Mouse (Mus musculus) splenic B cell, adult 2 months (primary cell): ENCODE measurements around the gene Dpy19l1.
A peak's percentile ranks its signal among the peaks of the same experiment; 100 is the strongest.

Source experiments
- DNase-seq: peaks from one replicate; pipeline ENCODE4 v3.0.0-alpha.2; 2011; ENCODE audit warnings: low read depth, low spot score
- H3K27me3 ChIP-seq: 2 replicates; pipeline ENCODE4 v1.6.1; 2012; ENCODE audit warnings: mild to moderate bottlenecking, low read length, moderate library complexity, mixed read lengths; ENCODE audit not compliant: control insufficient read depth, poor library complexity, insufficient read depth, severe bottlenecking
- H3K36me3 ChIP-seq: 2 replicates; pipeline ENCODE4 v1.6.1; 2012; ENCODE audit warnings: mild to moderate bottlenecking, low read length, moderate library complexity, mixed read lengths; ENCODE audit not compliant: control insufficient read depth, poor library complexity, insufficient read depth, severe bottlenecking

Gene Dpy19l1

DNA sequence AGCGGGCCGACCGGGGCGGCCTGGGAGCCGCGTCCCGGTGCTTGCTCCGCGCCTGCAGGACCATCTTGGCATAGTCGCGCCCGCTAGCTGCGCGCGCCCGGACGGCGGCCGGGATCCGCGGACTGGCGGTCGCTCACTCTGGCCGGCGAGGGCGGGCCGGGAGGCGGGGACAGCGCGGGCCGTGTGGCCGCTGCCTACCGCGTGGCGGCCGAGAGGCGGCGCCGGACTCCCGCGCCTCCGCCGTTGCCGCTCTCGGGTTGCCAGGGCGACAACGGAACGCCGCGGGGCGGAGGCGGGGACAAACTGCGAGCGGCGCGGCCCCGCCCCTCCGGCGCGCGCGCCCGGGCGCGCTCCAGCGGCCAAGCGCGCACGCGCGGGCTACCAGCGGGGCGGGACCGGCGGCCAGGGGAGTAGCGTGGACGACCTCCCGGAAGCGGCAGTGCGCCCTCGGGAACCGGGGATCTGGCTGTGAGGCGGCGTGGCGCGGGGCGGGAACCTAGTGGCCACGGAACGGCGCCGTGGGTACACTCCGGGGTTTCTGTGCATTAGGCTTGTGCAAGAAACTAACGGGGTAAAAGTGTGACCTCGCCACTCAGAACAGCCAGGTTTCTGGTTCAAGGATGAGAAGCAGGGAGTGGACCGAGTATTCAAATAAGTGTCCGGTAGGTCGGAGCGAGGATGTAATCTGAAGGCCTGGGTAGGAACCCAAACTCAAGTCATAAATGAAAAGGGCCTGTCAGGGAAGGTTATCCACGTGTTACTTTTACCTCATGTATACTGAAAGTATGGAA, at the start of gene Dpy19l1:
Gene Dpy19l1 (minus strand): TSS at position 74 of the 791 bp plus-strand sequence.
- peak; percentile 92 for DNase-seq
- Histone ChIP-seq H3K36me3 (no peaks in the 10 kb centered on the region), H3K27me3 (no peaks in the 10 kb centered on the region)

DNA sequence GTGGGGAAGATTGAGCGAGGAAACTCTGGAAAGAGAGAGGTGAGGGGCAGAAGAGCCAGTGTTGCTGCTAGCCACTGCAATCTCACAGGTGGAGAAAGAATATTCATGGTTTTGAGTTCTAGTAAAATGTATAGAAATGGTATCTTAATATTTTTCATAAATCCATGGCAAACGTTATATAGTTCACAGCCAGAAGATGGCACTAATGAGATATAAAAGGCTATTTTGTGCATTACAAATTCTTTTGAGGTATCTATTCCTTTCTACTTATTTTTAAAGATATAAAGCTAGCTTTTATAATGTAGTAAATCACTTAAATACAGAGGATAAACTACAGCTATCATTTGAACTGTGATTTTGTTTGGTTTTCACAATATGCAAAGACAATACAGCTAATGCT, 35.2 kb upstream of the Dpy19l1 start:
- no peak for DNase-seq
- H3K36me3 ChIP-seq: no peaks in the 10 kb centered on the region
- no peaks in the 10 kb centered on the region for H3K27me3 ChIP-seq

DNA sequence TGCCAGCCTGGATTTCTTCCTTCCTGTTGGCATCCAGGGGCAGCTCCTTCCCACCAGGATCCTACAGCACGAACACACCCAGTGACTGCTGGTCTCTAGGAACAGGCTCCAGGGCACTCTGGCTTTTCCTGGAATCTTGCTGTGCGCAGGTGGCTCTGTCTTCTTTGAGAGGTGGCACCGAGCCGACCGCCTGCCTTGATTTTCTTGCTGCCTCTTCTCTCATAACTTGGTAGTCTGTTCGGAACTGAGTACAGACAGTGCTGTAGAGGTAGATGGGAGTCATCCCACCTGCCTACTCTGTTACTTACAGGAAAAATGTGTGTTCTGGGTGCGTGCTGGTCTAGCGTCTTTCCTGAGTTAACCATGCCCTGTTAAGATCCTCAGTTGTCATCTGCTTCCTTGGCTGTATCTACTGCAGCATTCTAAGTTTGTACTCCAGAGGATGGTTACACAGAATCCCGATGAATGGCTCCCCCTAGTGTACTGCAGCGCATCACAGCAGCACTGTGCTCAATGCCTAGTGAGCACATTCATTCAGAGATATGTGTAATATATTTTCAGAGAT, 13.7 kb upstream of the Dpy19l1 start:
- Histone ChIP-seq H3K36me3 (no peaks in the 10 kb centered on the region), H3K27me3 (no peaks in the 10 kb centered on the region)
- peak; percentile 69 for DNase-seq

DNA sequence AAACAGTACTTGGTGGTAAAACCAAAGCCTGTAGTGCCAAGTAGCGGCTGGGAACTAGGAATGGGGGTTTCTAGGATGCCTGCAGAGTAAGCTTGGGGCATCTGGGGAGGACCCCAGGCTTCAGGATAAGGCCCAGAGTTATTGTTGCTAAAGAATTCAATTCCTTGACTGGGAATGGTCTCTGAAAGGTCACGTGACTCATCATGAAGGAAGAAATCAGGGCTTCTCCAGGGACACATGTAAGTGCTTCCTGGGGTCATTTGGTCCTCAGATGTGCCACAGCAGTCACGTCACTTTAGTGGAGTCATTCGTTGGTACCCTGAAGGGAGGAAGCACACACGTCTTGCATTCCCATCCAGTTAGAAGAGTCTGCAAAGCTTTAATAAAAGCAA, 11.1 kb upstream of the Dpy19l1 start:
- no peaks in the 10 kb centered on the region for H3K36me3 ChIP-seq
- no peaks in the 10 kb centered on the region for H3K27me3 ChIP-seq
- DNase-seq: no peak

DNA sequence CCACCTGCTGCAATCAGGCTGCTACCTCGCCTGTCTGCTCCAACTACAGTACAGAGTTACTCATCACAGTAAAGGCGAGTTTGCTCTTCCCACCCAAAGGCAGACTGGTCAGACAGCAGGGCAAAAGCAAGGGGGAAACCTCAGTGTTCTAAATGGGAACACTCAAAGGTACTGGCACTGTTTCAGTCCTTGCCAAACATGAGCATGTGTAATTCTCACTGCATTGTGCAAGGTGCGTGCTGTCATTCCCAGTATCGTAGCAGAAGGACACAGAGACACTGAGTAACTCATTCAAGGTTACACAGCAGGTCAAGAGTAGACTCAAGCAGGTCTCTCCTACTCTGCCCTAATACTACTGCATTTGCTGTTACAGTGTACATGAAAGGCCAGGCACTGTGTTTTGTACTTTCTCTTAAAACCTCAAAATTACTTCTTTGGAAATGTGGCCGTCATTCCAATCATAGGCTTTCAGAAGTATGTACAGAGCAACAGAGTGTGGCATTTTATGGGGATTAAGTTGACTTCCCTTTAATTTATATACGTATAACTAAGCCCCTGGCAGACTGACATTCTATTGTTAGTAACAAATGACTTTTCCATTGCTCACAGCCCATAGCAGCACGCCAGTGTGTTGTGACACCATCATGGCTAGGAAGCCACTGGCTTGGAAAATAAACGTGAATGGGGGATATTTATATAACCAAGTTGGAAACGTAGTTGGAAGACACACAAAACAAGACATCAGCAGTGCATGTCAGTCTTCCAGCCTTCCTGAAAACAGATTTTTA, 10.5 kb upstream of the Dpy19l1 start:
- Histone ChIP-seq H3K27me3 (no peaks in the 10 kb centered on the region), H3K36me3 (no peaks in the 10 kb centered on the region)
- no peak for DNase-seq

DNA sequence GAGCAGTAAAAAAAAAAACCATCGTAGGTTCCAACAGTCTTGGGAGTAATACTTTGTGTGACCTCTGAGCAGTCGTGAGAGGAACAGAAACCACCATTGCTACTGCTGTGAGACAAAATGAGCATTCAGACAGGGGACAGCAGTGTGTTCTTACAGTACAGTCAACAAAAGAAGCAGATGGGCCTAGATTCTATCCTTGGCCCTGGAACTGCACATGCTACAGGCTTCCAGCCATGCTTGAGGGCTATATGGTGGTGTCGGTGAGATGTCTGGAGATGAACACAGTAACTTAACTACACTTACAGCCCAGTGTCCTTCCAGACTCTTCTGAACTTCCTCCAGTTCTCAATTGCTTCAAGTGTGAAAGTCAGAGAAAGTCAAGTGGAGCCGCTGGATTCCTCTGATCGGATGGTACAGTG, 9.2 kb upstream of the Dpy19l1 start:
- Histone ChIP-seq H3K27me3 (no peaks in the 10 kb centered on the region), H3K36me3 (no peaks in the 10 kb centered on the region)
- DNase-seq: peak; percentile 22

DNA sequence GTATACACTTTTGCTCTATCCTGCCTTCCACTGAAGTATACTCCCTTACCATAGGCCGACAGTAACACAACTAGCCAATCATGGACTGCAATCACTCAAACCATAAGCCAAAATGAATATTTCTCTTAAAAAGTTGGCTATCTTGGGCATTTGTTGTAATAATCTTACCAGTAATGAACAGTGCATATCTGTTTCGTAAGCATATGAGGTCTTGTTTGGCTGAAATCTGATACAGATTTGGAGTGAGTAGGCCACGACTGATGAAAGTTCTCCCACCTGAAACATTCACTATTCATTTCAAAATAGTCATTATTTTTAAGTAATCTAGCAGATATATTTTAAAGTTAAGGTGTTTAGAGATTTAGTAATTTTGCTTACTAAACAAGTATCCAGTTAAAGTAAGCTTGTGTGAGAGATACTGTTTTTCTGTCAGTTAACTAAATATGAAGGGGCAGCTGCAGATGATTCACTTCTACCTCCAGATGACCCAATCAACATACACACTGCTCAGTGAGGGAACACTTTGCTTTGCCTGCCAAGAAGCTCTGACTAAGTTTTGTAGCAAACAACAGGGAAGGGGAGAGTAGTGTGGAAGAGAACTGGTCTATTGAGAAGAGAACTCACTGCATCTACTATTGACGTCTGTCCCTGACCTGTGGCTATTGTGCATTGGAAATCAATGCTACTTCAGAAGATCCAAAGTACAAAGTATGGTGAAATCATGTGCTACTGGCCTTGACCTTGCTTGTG, 8.6 kb upstream of the Dpy19l1 start:
- no peaks in the 10 kb centered on the region for H3K27me3 ChIP-seq
- DNase-seq: no peak
- H3K36me3 ChIP-seq: no peaks in the 10 kb centered on the region

DNA sequence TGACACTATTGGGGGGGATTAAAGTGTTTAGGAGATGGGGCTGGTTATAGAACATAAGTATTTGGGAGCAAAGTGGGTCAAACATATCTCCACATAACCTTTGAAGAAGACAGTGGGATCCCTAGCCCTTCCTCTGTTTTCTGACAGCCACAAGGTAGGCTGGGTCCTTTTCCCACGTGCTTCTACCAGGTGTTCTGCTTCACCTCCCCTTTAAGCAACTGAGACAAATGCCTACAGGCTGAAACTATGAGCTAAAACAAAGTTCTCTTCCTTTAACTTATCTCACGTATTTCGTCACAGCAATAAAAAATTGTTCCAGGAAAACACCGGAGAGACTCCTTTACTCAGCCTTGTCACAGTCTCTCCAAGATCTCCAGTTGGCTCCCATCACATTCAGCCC, 5.9 kb upstream of the Dpy19l1 start:
- Histone ChIP-seq H3K27me3 (no peaks in the 10 kb centered on the region), H3K36me3 (no peaks in the 10 kb centered on the region)
- DNase-seq: no peak

DNA sequence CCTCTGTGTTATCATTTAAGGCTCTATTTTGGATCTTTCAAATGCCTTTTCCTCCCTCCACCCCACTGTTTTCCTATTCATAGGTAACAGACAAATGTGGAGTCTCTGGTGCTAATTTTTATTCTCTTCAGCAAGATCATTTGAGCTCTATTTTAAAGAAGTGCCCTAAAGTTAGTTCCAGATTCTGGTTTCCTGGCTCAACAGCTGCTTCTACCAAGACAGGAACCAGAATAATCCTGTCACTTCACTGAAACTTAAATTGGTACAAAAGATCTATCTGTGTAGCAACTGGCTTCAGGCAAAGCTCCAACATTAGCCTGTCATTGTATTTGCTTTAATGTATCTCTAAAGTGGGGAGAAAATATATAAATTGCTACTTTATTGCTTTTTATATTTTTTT, 3.6 kb upstream of the Dpy19l1 start:
- Histone ChIP-seq H3K36me3 (no peaks in the 10 kb centered on the region), H3K27me3 (no peaks in the 10 kb centered on the region)
- DNase-seq: no peak

DNA sequence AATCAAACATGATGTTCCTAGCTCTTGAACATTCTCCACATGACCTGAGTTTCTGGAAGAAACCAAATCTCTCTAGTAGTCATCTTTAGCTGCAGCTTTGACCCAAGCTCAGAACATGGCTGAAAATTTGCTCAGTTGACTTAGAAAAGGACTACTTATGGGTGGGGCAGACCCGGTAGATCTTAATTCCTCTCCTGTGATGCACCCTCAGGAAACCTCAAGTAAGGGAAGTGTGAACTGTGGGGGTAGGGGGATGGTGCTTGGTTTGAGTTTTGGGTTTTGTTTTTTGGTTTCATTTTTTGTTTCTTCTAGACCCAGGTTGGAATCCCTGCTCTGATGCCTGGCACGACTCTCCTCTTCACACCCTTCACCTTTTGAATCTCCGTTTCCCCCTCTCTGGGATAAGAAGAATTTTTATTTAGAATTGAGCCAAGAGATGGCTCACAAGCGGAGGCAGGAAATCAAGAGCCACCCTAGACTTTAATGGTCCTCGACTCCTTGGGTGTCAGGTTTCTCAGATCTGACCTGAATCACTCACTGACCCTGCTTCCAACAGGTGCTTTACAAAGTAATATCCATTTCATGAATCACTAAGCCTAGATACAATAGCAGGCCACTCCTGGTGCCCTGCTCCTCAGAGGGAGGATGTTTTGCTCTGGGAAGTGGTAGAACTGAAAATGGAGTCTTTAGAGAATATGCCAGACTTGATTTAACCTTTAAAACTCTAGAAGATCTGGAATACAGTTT, 2.2 kb upstream of the Dpy19l1 start:
- H3K27me3 ChIP-seq: no peaks in the 10 kb centered on the region
- no peaks in the 10 kb centered on the region for H3K36me3 ChIP-seq
- peak; percentile 72 for DNase-seq

DNA sequence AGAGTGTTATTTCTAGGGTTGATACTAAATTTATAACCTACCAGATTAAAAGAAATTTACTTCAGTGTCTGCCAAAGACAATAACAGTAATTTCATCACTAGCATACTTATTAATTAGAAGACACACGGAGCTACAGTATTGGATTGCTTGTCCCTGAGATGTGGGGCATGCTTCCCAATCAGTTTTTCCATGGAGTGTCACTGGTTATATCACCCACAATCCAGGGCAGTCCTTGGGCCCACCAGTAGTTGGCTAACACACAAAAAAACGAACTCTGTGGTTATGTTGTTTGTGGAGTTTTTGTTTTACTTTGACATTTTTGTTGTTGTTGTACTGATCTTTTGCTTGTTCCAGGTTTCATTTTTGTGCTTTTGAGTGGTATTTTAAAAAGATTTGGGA, 1.4 kb upstream of the Dpy19l1 start:
- H3K36me3 ChIP-seq: no peaks in the 10 kb centered on the region
- no peaks in the 10 kb centered on the region for H3K27me3 ChIP-seq
- no peak for DNase-seq

DNA sequence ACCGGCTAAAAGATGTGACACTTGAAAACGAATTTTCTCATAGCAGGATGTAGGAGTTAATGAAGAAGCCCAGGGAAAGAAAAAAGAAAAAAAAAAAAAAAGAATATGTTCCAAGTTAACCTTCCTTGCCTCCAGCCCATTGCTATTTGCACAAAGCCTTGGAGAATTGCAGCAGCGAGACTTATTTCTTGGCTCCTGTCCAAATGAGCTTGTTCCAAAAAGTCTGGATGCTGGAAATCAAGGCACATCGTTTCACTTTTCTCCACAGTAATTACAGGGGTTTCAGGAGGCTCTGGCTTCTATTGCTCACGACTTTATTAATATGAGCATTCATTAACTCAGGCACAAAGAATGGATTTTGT, 899 bp upstream of the Dpy19l1 start:
- no peak for DNase-seq
- H3K27me3 ChIP-seq: no peaks in the 10 kb centered on the region
- H3K36me3 ChIP-seq: no peaks in the 10 kb centered on the region

DNA sequence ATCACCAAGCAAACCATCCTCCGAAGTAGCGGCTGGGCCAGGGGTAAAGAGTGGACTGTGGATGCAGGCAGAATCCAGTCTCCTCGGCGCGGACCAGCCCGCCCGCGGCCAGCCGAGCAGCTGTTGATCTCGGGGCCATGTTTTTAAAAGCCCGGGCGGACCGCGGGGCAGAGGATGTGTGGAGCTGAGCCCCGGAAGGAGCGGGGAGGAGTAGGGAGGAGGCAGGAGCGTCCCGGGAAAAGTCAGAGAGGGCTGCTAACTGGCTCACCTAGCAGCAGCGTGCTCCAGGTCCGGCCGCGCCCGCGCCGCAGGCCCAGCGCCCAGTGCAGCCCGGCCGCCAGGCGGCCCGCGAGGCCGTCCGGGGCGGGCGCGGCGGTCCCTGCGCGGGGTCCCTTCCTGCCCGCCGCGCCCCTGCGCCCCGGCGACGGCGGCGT, 352 bp downstream of the Dpy19l1 start:
- no peak for DNase-seq
- Histone ChIP-seq H3K36me3 (no peaks in the 10 kb centered on the region), H3K27me3 (no peaks in the 10 kb centered on the region)

DNA sequence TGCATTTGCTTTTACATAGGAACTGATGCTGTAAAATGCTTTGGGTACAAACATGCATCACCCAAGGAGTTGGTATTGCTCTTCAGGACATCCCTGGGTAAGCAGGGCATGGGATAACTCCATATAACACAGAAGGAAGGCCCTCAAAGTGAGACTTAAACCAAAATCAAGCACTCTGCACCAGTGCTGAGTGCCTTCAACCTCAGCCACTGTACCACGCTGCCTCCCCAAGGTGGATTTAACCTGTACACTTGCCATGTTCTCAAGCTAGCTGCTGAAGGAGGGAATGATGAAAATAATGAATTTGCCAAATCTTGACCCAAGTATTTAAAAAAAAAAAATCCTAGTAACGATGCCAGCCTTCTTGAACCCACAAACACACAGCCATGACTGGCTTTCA, 1.3 kb downstream of the Dpy19l1 start:
- DNase-seq: peak; percentile 23
- H3K27me3 ChIP-seq: no peaks in the 10 kb centered on the region
- no peaks in the 10 kb centered on the region for H3K36me3 ChIP-seq
